ENCODE assay signal across 8 mouse cellular contexts in the genomic region with DNA sequence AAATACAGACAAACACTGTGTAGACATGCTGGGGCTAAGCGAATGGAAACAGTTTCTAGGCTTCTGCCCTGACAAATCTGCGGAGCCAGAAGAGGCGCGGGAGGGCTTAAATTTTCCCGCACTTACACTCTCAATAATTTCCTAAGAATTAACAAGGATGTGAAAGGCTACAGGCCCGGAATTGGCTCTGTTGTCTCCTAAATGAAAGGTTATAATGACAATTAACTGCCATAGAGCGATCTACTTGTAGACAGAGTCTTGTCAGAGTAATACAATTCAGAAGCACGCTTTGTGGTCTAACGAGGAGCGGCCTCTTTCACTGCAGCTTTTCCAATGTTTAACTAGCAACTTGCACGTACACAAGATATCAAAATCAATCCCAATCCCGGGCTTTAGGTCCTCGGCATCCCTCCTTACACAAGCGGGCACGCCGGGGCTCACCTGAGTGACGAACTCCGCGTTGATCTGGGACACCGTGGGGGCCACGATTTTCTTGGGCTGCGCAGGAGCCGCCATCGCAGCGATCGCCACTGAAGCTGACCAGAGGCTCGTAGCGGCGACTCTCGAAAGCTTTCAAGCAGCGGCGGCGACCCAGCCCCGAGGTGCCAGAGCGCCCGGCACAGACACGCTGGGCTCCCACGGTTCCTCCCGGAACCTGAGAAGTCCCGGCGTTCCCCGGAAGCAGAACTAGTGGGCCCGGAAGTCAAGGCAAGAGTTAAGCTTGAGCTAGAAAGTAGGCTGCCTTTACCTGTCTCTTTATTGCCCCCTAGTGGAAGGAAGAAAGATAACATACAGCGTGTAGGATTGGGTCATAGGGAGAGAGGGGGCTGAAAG. TPM values are rescaled to one million over a fixed set of nuclear protein-coding genes. Genes with fewer than 3 reads are reported as not detected.
DNase-seq lines count a peak whose midpoint lies in the region; ATAC-seq and TF ChIP-seq lines count a peak whose summit lies in the region.

No protein-coding gene starts in this region.

- ATAC-seq in kidney, embryonic 14.5 days (ENCODE audit: low FRiP score, low TSS enrichment) = peak; percentile 97
- peak; percentile 67; the same call in 1 of the 2 replicates for ATAC-seq in limb, embryonic 15.5 days (ENCODE audit: insufficient number of reproducible peaks, low FRiP score, low TSS enrichment, low read depth)

- peak; percentile 80; the same call in 1 of the 2 replicates for TF ChIP-seq POLR2A in bone marrow macrophage, adult 2 months (IDR thresholded peaks at IDR 0.05; ENCODE audit: borderline replicate concordance, low read depth, low read length)
- TF ChIP-seq POLR2A in embryonic fibroblast, embryonic 13.5 days (IDR thresholded peaks at IDR 0.05; ENCODE audit: low read depth, low read length) = peak; percentile 88

- no peaks in the 10 kb centered on the region for H3K27me3 ChIP-seq in kidney, embryonic 14.5 days (ENCODE audit: control insufficient read depth, insufficient read depth, low read length)
- H3K27me3 ChIP-seq in limb, embryonic 15.5 days = no peaks in the 10 kb centered on the region

- no peaks in the 10 kb centered on the region for H3K9me3 ChIP-seq in kidney, embryonic 14.5 days (ENCODE audit: control insufficient read depth, low read length)
- no peaks in the 10 kb centered on the region for H3K9me3 ChIP-seq in limb, embryonic 15.5 days

- peak overlapping the region; percentile 80 for H3K4me3 ChIP-seq in bone marrow macrophage, adult 2 months (ENCODE audit: insufficient read depth, low read length)
- peak overlapping the region; percentile 99 for H3K4me3 ChIP-seq in embryonic fibroblast, embryonic 13.5 days (ENCODE audit: insufficient read depth, low read length)
- H3K4me3 ChIP-seq in kidney, embryonic 14.5 days (ENCODE audit: low read length) = peak overlapping the region; percentile 78
- H3K4me3 ChIP-seq in limb, embryonic 15.5 days = peak overlapping the region; percentile 70

- peak overlapping the region; percentile 79 for H3K9ac ChIP-seq in kidney, embryonic 14.5 days (ENCODE audit: low read depth, low read length)
- peak overlapping the region; percentile 70 for H3K9ac ChIP-seq in limb, embryonic 15.5 days

- TF ChIP-seq CTCF in bone marrow macrophage, adult 2 months (IDR thresholded peaks at IDR 0.05; ENCODE audit: low read depth, low read length) = no peak
- TF ChIP-seq CTCF in embryonic fibroblast, embryonic 13.5 days (IDR thresholded peaks at IDR 0.05; ENCODE audit: borderline replicate concordance, insufficient read depth, low read length) = no peak

- H3K36me3 ChIP-seq in kidney, embryonic 14.5 days (ENCODE audit: control insufficient read depth, insufficient read depth, low read length) = peaks cover 9% of the 10 kb centered on the region; the same call in 1 of the 2 replicates
- peaks cover 11% of the 10 kb centered on the region for H3K36me3 ChIP-seq in limb, embryonic 15.5 days

- peaks cover 4% of the 10 kb centered on the region; the same call in 1 of the 2 replicates for H3K4me1 ChIP-seq in bone marrow macrophage, adult 2 months (ENCODE audit: control insufficient read depth, insufficient read depth, low read length)
- H3K4me1 ChIP-seq in embryonic fibroblast, embryonic 13.5 days (ENCODE audit: control insufficient read depth, insufficient read depth, low read length) = peaks cover 2% of the 10 kb centered on the region
- H3K4me1 ChIP-seq in kidney, embryonic 14.5 days (ENCODE audit: control insufficient read depth, insufficient read depth, low read length) = peaks cover 10% of the 10 kb centered on the region
- H3K4me1 ChIP-seq in limb, embryonic 15.5 days = peaks cover 8% of the 10 kb centered on the region

- peak overlapping the region; percentile 68 for H3K4me2 ChIP-seq in kidney, embryonic 14.5 days (replicated peaks; ENCODE audit: low read depth, low read length)
- H3K4me2 ChIP-seq in limb, embryonic 15.5 days = peak overlapping the region; percentile 63

- WGBS in kidney, embryonic 14.5 days = under 1% methylated on average over 44 of the region's 44 CpGs
- whole genome bisulfite sequencing in limb, embryonic 15.5 days = under 1% methylated on average over 44 of the region's 44 CpGs

- H3K27ac ChIP-seq in bone marrow macrophage, adult 2 months (ENCODE audit: insufficient read depth, low read depth, low read length) = no peak overlapping the region
- H3K27ac ChIP-seq in embryonic fibroblast, embryonic 13.5 days (ENCODE audit: insufficient read depth, low read length) = no peak overlapping the region
- H3K27ac ChIP-seq in kidney, embryonic 14.5 days (ENCODE audit: low read depth, low read length) = no peak overlapping the region
- H3K27ac ChIP-seq in limb, embryonic 15.5 days = no peak overlapping the region

- peak; percentile 84 for DNase-seq in B cell, adult 2 months
- DNase-seq in heart, adult 9 months (ENCODE audit: low spot score in 2 of 2) = peak; percentile 84
- peak; percentile 51 to 71 for DNase-seq in monocyte, adult 2 months (ENCODE audit: low read depth in 1 of 2, low spot score in 2 of 2)
- DNase-seq in spleen, postnatal 36 days (ENCODE audit: low spot score in 2 of 2) = peak; percentile 83 to 87

RNA-seq across cellular contexts. Expression of a gene that starts 12.0 kb away (rescaled TPM):
- 26.0 and 30.5 TPM in 2 replicates for polyA plus RNA-seq in bone marrow macrophage, adult 2 months (2012; ENCODE audit: insufficient read depth, insufficient read length, missing spikeins)
- 36.7 and 41.1 TPM in 2 replicates for polyA plus RNA-seq in embryonic fibroblast, embryonic 13.5 days (2011; ENCODE audit: insufficient read length, low read depth, missing spikeins)
- polyA plus RNA-seq in kidney, embryonic 14.5 days (2014; fragmentation: Nextera tagmentation; extraction: Ambion mirVana) = 55.6 and 59.5 TPM in 2 replicates
- polyA plus RNA-seq in limb, embryonic 15.5 days (2015; fragmentation: Nextera tagmentation; extraction: Ambion mirVana) = 37.4 and 40.3 TPM in 2 replicates

RNA-seq across cellular contexts. Expression of a gene that starts 26.4 kb away (rescaled TPM):
- 4.3 and 5.5 TPM in 2 replicates for polyA plus RNA-seq in bone marrow macrophage, adult 2 months (2012; ENCODE audit: insufficient read depth, insufficient read length, missing spikeins)
- polyA plus RNA-seq in embryonic fibroblast, embryonic 13.5 days (2011; ENCODE audit: insufficient read length, low read depth, missing spikeins) = 9.1 and 11.6 TPM in 2 replicates
- 8.4 and 10.8 TPM in 2 replicates for polyA plus RNA-seq in kidney, embryonic 14.5 days (2014; fragmentation: Nextera tagmentation; extraction: Ambion mirVana)
- 3.6 and 4.1 TPM in 2 replicates for polyA plus RNA-seq in limb, embryonic 15.5 days (2015; fragmentation: Nextera tagmentation; extraction: Ambion mirVana)
